Mouse (Mus musculus) CD4-positive, CD25-positive, alpha-beta regulatory T cell, adult 4 months (primary cell): ENCODE measurements at regions not wholly inside any gene's neighbourhood (a gene's known extent, or its start where the extent isn't known, plus 50 kb on each side); places are given as distances from the start of the nearest gene placed in this dataset.
A peak's percentile ranks its signal among the peaks of the same experiment; 100 is the strongest.

ENCODE experiments used
- ATAC-seq: one replicate; pipeline ENCODE4 v1.8.0; 2017

DNA sequence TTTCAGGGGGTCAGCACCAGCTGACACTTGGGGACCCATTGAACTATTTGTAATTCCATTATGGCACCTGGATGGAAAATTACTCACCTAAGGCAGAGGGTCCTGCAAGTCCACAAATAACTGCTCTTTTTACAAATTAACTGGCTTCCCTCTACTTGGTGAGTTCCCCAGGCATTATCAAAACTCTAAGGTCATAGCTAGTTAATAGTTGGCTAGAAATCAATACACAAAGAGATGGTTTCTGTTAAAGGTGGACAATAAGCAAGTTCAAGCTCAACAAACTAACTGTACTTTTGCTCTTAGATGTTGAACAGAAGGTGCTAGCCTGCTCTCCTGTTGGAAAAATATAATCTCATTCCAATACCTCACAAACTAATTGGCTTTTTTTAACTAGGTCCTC is 138.7 kb upstream of the Lpp start:
- no peak for ATAC-seq

- ATAC-seq: no peak
These were observed 139.2 kb upstream of the Lpp start for GRCm38 (mm10) chr16:24254143-24254542.

GRCm38 (mm10) chr16:24247291-24247690 is 146.0 kb upstream of the Lpp start:
- ATAC-seq: no peak

DNA sequence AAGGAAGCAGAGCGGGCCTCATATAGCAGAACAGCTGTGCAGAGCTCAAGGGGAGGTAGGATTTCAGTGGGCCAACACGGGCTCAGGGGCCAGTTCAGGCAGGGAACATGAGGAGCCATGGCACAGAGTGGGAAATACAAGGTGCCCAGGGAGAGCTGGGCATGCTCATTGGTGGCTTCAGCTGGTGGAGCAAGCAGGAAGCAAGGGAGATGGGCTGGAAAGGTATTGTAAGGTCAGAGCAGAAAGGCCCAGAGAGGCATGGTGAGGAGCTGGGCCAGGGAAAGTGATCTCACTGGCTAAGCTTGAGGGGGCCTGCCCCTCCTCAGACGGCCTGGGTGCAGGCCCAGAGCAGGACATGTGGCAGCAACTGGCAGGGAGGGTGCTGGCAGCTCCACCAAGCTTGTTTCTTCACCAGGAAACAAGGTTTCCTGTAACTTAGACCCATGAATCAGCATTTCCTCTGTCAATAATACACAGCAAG is 155.2 kb upstream of the Lpp start:
- ATAC-seq: peak; percentile 76

- ATAC-seq: no peak
These were observed 155.9 kb upstream of the Lpp start for GRCm38 (mm10) chr16:24237425-24237824.

- ATAC-seq: no peak
These were observed 156.3 kb upstream of the Lpp start for GRCm38 (mm10) chr16:24237013-24237412.

- ATAC-seq: no peak
These were observed 156.8 kb upstream of the Lpp start for GRCm38 (mm10) chr16:24236511-24236910.

- ATAC-seq: peak; percentile 44
These were observed 158.5 kb upstream of the Lpp start for GRCm38 (mm10) chr16:24234795-24235194.

GRCm38 (mm10) chr16:24232001-24232530 is 161.2 kb upstream of the Lpp start:
- no peak for ATAC-seq

GRCm38 (mm10) chr16:24231506-24231905 is 161.8 kb upstream of the Lpp start:
- no peak for ATAC-seq

GRCm38 (mm10) chr16:24229002-24229607 is 164.2 kb upstream of the Lpp start:
- no peak for ATAC-seq

GRCm38 (mm10) chr16:24225897-24226296 is 167.4 kb upstream of the Lpp start:
- ATAC-seq: no peak

DNA sequence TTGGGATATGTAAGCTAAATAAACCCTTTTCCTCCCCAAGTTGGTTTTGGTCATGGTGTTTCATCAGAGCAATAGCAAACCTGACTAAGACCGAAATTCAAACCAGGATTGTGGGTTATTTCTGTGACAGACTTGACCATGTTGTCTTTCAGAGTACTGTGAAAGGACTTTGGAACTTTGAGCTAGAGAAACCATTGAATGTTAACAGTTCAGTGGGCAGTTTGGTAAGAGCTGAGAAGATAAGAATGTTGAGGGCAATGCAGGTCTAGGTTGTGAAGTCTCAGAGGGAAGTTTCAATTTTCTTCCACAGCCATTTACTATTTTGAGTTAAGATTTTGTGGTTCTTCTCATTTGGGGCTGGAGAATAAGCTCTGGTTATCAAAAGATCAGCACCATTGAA is 168.2 kb upstream of the Lpp start:
- no peak for ATAC-seq

DNA sequence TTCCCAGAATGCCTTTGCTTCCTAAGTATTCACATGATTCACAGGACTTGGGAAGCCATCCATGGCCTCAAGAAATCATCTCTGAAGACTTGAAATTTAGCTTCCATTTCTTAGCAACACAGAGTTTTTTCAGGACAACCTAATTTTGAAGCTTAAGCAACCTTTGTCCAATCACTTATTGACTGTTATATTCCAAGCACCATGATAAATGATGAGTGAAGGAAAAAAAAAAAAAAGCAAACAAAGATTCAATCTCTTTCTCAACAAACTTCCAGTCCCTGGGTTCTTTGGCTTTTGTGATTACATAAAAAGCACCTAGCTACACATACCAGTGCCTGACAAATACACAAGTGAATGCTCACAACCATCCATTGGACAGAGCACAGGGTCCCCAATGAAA is 169.4 kb upstream of the Lpp start:
- ATAC-seq: no peak

DNA sequence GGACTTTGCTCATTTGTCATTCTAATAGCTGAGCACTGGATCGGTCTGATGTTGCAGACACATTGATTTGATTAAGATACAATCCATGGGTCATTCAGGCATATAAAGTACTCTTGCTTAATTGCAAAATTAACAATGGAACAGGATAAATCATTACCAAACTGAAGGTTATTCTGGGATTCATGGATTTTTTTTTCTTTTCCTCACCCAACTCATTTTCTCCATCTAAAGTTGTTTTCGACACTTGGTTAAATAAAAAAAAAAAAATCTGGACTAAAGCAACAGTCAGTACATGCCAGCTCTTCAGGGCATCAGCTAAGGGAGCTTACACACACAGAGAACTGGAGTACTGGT is 169.8 kb upstream of the Lpp start:
- ATAC-seq: no peak

GRCm38 (mm10) chr16:24222759-24223526 is 170.4 kb upstream of the Lpp start:
- peak; percentile 83 for ATAC-seq

DNA sequence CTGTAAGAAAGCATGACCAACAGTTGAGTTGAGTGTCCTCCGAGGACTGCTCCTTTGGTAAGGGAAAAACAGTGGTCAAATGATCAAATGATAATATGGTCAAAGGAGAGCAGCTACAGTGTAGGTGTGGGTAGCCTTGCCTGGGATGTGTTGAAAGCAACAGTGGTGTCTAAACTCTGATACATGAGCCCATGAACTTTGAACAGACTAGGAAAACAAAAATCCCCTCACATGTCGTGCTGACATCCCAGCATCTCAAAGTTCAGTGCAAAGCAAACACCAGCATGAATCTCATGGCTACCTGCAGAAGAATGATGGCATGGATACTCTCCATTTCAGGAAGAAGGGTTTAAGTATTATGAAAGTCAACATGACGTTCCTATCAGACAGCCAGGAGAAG is 171.3 kb upstream of the Lpp start:
- no peak for ATAC-seq

DNA sequence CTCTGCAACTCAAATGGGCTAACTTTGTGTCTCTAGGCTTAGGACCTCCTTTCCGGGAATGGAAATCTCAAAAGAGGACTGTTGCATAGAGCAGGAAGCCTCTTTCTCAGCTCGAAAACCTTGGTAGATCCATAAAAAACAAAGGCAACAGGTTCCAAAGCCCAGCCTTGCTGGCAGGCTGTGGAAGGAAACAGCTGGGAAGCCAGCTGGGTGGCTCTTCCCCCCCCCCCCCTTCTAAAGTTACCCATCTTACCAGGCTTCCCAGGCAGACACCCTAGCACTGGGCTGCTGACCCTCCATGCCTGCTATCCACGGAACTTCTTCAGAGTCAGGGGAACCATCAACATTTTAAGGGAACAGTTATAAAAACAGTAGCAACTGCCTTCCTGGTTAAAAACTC is 172.7 kb upstream of the Lpp start:
- no peak for ATAC-seq

GRCm38 (mm10) chr16:24219691-24220090 is 173.6 kb upstream of the Lpp start:
- no peak for ATAC-seq

GRCm38 (mm10) chr16:24218850-24219185 is 174.5 kb upstream of the Lpp start:
- no peak for ATAC-seq

GRCm38 (mm10) chr16:24218162-24218849 is 175.0 kb upstream of the Lpp start:
- peak; percentile 30 for ATAC-seq

- peak; percentile 48 for ATAC-seq
These were observed 176.5 kb upstream of the Lpp start for GRCm38 (mm10) chr16:24216828-24217227.

DNA sequence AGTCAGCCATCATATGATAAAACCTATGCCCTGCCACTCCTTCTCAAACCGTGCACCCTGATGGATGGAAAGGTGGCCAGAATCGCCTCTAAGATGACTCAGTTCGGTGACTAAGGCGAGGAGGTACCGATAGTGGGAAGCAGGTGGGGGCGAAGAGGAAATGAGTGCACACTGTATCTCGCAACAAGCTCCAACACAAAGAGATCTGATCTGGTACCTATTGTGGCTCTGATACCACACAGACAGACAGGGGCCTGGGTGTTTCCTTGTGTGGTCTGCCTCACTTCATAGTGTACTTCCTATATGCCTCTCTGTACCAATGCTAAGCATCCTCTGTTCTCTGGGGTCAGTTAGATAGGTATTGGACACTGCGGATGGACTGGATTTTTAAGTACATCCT is 178.0 kb upstream of the Lpp start:
- ATAC-seq: peak; percentile 79

DNA sequence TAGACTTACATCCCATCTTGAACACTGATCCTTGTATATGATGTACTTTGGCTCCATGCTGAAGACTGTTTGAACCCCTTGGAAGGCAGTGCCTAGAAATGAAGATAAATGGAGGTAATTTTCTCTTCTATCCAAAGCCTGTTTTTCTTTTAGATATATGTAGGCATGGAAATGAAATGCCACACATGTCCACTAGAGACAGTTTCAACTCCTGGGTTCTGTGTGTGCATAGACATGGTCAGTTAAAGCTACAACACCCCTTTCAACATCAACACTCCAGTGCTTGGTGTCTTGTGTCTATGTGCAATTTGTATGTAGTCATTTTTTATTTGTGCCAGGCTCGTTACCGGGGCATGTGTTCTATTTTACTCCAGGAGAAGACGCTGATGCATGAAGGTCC is 179.7 kb upstream of the Lpp start:
- ATAC-seq: no peak
